Mouse (Mus musculus) brain, adult 10 weeks (tissue): ENCODE results near the gene Ctse. TPM values are rescaled to one million over a fixed set of nuclear protein-coding genes. Genes with fewer than 3 reads are reported as not detected.

ENCODE experiments used
- polyA plus RNA-seq: library from polyadenylated mRNA; stranded (reverse); fragments of 350-450 nt; fragmentation: Illumina TruSeq; extraction: RNeasy Lipid Tissue Mini Kit (QIAGEN cat#74804); gene quantifications from one replicate; pipeline ENCODE4 v1.2.3, GENCODE M21; 2015; ENCODE audit warnings: low read depth, low replicate concordance

The Ctse gene
- polyA plus RNA-seq = not detected

DNA sequence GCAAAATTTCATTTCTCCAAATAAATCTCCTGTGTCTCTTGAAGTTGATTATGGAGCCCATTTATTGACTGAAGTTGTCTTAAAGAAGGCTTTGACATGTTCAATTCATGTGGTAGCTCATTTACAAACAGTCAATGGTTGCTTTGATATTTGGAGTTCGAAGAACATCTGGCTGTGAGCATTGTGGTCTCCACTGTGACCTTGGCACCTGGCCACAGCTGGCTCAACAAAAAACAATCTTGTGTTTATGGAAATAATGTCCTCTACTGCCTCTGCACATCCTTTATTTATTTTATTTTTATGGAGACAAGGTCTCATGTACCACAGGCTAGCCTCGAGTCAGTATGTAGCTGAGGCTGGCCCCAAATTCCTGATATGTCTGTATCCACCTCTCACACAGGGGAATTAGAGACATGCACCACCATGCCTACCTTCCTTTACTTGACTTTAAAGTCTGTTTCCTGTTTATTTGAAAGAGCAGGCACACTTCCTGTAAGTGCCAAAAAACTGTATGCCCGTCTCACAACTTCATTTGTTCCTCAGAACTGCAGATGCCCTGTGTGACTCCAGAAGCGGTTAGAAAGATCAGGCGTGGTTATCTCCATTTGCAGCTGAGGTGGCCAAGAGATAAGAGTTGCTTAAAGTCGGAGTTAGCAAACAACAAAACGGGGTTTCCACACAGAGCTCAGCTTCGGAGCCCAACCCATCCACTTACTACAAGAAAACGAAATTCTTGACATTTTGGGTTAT is at the start of gene Ctse:
Gene Ctse (plus strand): TSS at position 516 of the 750 bp plus-strand sequence.

DNA sequence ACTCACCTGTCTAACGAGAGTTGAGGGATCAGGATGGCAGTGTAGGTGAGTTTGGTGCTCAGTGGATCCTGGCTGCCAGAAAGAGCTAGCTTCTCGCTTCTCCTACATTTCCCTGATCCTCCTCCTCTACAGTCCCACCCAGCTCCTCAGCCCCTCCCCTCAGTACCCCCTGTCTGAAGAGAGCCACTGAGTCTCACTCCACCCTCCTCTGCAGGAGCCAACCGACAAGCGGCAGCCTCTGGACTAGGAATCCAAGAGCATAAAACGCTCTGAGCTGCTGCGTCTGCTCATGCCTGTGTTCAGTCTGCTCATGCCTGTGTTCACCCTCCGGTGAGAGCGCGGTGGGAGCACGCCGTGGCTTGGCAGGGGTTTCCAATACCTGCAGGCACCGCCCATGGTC is 39.2 kb upstream of the Ctse start, which contains the start of gene Avpr1b:
Gene Avpr1b (plus strand): TSS at position 335 of the 400 bp plus-strand sequence.

DNA sequence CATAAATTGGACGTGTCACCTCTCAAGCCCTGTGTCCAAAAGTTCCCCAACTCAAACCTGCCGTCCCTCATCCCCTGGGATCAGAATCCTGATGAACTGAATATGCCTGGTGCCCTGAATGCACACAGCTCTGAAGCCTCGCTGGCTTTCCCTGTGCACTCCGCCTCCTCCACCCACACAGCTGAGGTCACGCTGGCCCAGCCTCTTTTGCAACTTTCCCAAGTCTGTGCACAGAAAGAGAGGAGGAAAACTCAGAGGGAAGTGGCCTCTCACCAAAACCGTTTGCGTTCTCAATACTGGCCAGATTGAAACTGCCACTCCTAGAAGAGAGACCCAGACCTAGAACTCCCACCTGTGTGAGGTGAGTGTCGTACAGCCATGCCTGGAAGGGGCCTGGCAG is 50.4 kb downstream of the Ctse start, which contains the start of gene Rab7b:
Gene Rab7b (plus strand): TSS at position 221 of the 400 bp plus-strand sequence.

Other genes starting within 250 kb of the Ctse start
- gene Srgap2, start 111.0 kb upstream of the Ctse start, polyA plus RNA-seq = 40.6 TPM
- gene Fam72a, start 110.4 kb upstream of the Ctse start, polyA plus RNA-seq = 1.4 TPM
- not detected for gene Avpr1b, start 39.1 kb upstream of the Ctse start, polyA plus RNA-seq
- gene Rab7b, start 50.4 kb downstream of the Ctse start, polyA plus RNA-seq = 3.3 TPM
- not detected for gene Slc26a9, start 105.7 kb downstream of the Ctse start, polyA plus RNA-seq
- gene Pm20d1, start 159.1 kb downstream of the Ctse start, polyA plus RNA-seq = 1.4 TPM
- gene Slc41a1, start 189.2 kb downstream of the Ctse start, polyA plus RNA-seq = 32.5 TPM
- 9.3 TPM for gene Rab29, start 228.9 kb downstream of the Ctse start, polyA plus RNA-seq